Mouse (Mus musculus) bone marrow macrophage, adult 2 months (primary cell): ENCODE data around the gene 4930556J24Rik. TPM values are rescaled to one million over a fixed set of nuclear protein-coding genes. Genes with fewer than 3 reads are reported as not detected.
"Not testable (repeated sequence)": the region's sequence is repeated elsewhere in the genome, so short reads cannot be mapped to it uniquely, and the experiment has no call there.

Experiments used
- H3K27ac ChIP-seq: 2 replicates; pipeline ENCODE4 v1.5.1; 2012; ENCODE audit warnings: low read depth, low read length; ENCODE audit not compliant: insufficient read depth
- H3K4me1 ChIP-seq: 2 replicates; pipeline ENCODE4 v1.6.1; 2012; ENCODE audit warnings: low read length; ENCODE audit not compliant: control insufficient read depth, insufficient read depth
- H3K4me3 ChIP-seq: 2 replicates; pipeline ENCODE4 v1.5.1; 2012; ENCODE audit warnings: mild to moderate bottlenecking, low read length, moderate library complexity; ENCODE audit not compliant: insufficient read depth
- CTCF ChIP-seq: IDR thresholded peaks from 2 replicates; pipeline ENCODE4 v1.5.1; 2012; ENCODE audit warnings: low read depth, mild to moderate bottlenecking, low read length, moderate library complexity
- POLR2A ChIP-seq: IDR thresholded peaks from 2 replicates; pipeline ENCODE4 v1.6.1; 2012; ENCODE audit warnings: mild to moderate bottlenecking, low read depth, low read length, borderline replicate concordance
- polyA plus RNA-seq: library from polyadenylated mRNA; stranded (reverse); fragments of >200 nt; gene quantifications from 2 replicates; pipeline ENCODE4 v1.2.4, GENCODE M21; 2012; ENCODE audit not compliant: missing spikeins, insufficient read depth, insufficient read length

The 4930556J24Rik gene
- polyA plus RNA-seq = not detected in 2 replicates

- TF ChIP-seq POLR2A (no peak), CTCF (no peak)
- H3K27ac ChIP-seq = no peak within 1 kb of the TSS
- H3K4me1 ChIP-seq = peaks cover 2% of the 10 kb centered on the region; the same call in 1 of the 2 replicates
- H3K4me3 ChIP-seq = no peak within 1 kb of the TSS
These were observed at the start of gene 4930556J24Rik for GRCm38 (mm10) chr11:3976678-3977077. Gene 4930556J24Rik, minus strand, starts transcription at chr11:3976778.

DNA sequence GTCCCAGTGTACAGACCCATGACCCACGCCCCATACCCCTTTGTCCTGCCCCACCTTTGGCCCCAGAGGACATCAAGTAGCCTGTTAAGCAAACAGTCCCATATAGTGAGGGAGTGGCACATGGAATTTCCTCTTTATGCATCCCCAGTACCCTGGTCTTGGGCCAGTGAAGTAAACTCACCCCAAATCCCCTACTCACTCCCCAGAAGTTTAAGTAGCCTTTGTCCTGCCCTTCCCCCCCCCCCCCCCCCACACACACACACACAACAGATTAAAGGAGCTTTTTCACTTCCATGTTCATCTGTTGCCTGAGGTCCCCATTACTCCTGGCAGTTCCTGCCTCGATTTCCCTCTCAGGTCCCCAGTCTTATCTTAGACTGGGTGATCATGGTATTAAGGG is 46.7 kb upstream of the 4930556J24Rik start:
- Histone ChIP-seq H3K4me1 (no peaks in the 10 kb centered on the region), H3K4me3 (no peak overlapping the region), H3K27ac (no peak overlapping the region)
- TF ChIP-seq CTCF (no peak), POLR2A (no peak)

GRCm38 (mm10) chr11:4022111-4022510 is 45.5 kb upstream of the 4930556J24Rik start:
- H3K27ac ChIP-seq, H3K4me3 ChIP-seq, H3K4me1 ChIP-seq: not testable (repeated sequence)

- not testable (repeated sequence) for H3K27ac ChIP-seq, H3K4me3 ChIP-seq
These were observed 39.2 kb upstream of the 4930556J24Rik start for GRCm38 (mm10) chr11:4015796-4016195.

DNA sequence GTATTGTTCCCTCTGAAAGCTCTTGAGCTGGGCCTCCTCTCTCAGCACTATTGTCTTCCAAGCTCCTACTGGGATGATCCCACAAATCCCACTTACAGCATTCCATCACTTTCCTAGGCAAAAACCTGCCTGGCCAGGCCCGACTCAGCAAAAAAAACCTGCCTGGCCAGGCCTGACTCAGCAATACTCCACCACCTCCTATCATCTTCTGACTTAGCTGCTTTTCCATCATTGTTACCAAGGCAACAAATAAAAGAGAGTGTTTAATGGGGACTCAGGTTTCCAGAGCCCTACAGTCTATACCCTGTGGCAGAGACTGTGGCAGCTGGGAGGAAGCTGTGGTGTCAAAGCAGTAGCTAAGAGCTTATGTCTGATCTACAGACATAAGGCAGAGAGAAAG is 36.0 kb upstream of the 4930556J24Rik start:
- TF ChIP-seq POLR2A = no peak
- no peak for TF ChIP-seq CTCF
- no peak overlapping the region for H3K4me3 ChIP-seq
- H3K4me1 ChIP-seq = no peaks in the 10 kb centered on the region
- no peak overlapping the region for H3K27ac ChIP-seq

More at GRCm38 (mm10) chr11:4015796-4016195, 39.2 kb upstream of the 4930556J24Rik start:
- not testable (repeated sequence) for H3K4me1 ChIP-seq

GRCm38 (mm10) chr11:4006462-4006861 is 29.9 kb upstream of the 4930556J24Rik start:
- H3K4me1 ChIP-seq = no peaks in the 10 kb centered on the region
- no peak overlapping the region for H3K4me3 ChIP-seq
- TF ChIP-seq CTCF (no peak), POLR2A (no peak)
- H3K27ac ChIP-seq = no peak overlapping the region

GRCm38 (mm10) chr11:4005220-4005805 is 28.7 kb upstream of the 4930556J24Rik start:
- no peak overlapping the region for H3K4me3 ChIP-seq
- H3K27ac ChIP-seq = no peak overlapping the region
- TF ChIP-seq CTCF (no peak), POLR2A (no peak)
- no peaks in the 10 kb centered on the region for H3K4me1 ChIP-seq

- H3K4me1 ChIP-seq = 0 out of 2 replicates have a peak, but pooled peaks cover 3% of the 10 kb centered on the region
- H3K4me3 ChIP-seq = no peak overlapping the region
- no peak overlapping the region for H3K27ac ChIP-seq
- TF ChIP-seq CTCF = peak; percentile 63
- no peak for TF ChIP-seq POLR2A
These were observed 25.0 kb upstream of the 4930556J24Rik start for GRCm38 (mm10) chr11:4001603-4002002.

GRCm38 (mm10) chr11:3999547-3999946 is 23.0 kb upstream of the 4930556J24Rik start:
- H3K27ac ChIP-seq = no peak overlapping the region
- TF ChIP-seq CTCF (no peak), POLR2A (no peak)
- H3K4me1 ChIP-seq = 0 out of 2 replicates have a peak, but pooled peaks cover 3% of the 10 kb centered on the region
- no peak overlapping the region for H3K4me3 ChIP-seq

DNA sequence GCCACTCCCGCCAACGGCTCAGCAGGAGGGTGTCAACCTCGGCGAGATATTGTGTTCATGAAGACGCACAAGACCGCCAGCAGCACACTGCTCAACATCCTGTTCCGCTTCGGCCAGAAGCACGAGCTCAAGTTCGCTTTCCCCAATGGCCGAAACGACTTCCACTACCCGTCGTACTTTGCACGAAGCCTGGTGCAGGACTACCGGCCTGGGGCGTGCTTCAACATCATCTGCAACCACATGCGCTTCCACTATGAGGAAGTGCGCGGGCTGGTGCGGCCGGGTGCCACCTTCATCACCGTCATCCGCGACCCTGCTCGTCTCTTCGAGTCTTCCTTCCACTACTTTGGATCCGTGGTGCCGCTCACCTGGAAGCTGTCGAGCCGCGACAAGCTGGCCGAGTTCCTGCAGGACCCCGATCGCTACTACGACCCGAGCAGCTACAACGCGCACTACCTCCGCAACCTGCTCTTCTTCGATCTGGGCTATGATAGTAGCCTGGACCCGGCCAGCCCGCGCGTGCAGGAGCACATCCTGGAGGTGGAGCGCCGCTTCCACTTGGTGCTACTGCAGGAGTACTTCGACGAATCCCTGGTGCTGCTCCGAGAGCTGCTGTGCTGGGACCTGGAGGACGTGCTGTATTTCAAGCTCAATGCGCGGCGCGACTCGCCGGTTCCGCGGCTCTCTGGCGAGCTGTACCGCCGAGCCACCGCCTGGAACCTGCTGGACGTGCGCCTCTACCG is 21.6 kb upstream of the 4930556J24Rik start:
- H3K27ac ChIP-seq = no peak overlapping the region
- 0 out of 2 replicates have a peak, but pooled peaks cover 3% of the 10 kb centered on the region for H3K4me1 ChIP-seq
- TF ChIP-seq CTCF (no peak), POLR2A (no peak)
- H3K4me3 ChIP-seq = peak overlapping the region; percentile 8

GRCm38 (mm10) chr11:3996840-3997239 is 20.3 kb upstream of the 4930556J24Rik start:
- 0 out of 2 replicates have a peak, but pooled peaks cover 3% of the 10 kb centered on the region for H3K4me1 ChIP-seq
- H3K4me3 ChIP-seq = no peak overlapping the region
- TF ChIP-seq CTCF (no peak), POLR2A (no peak)
- no peak overlapping the region for H3K27ac ChIP-seq
